Mouse (Mus musculus) ES-E14 (cell line): ENCODE results near the gene Ppm1k. TPM values are rescaled to one million over a fixed set of nuclear protein-coding genes. Genes with fewer than 3 reads are reported as not detected.

Experiments used
- DNase-seq: peaks from one replicate; pipeline ENCODE4 v3.0.0-alpha.2; 2013; ENCODE audit warnings: low read depth, low spot score
- H3K27ac ChIP-seq: 2 replicates; pipeline ENCODE4 v1.5.1; 2012; ENCODE audit warnings: low read depth, mild to moderate bottlenecking, low read length, moderate library complexity, mixed read lengths; ENCODE audit not compliant: poor library complexity, insufficient read depth, severe bottlenecking
- H3K36me3 ChIP-seq: 2 replicates; pipeline ENCODE4 v1.6.1; 2012; ENCODE audit warnings: mild to moderate bottlenecking, low read length, moderate library complexity, mixed read lengths; ENCODE audit not compliant: control insufficient read depth, poor library complexity, insufficient read depth, severe bottlenecking
- H3K4me1 ChIP-seq, 2 experiments: fragments of 150-350 bp in 1 of 2; sonication (generic) in 1 of 2; 2 replicates each; pipeline ENCODE4 v1.6.1; 2012; ENCODE audit warnings: low read length in 2 of 2, mild to moderate bottlenecking in 1 of 2, mixed read lengths in 1 of 2; ENCODE audit not compliant: control insufficient read depth in 2 of 2, insufficient read depth in 2 of 2, poor library complexity in 1 of 2
- H3K4me3 ChIP-seq, 2 experiments: fragments of 150-350 bp in 1 of 2; sonication (generic) in 1 of 2; 2 replicates each; pipeline ENCODE4 v1.5.1; 2012; ENCODE audit warnings: low read length in 2 of 2, low read depth in 1 of 2, mild to moderate bottlenecking in 1 of 2, mixed read lengths in 1 of 2; ENCODE audit not compliant: insufficient read depth in 1 of 2, poor library complexity in 1 of 2, severe bottlenecking in 1 of 2
- H3K9ac ChIP-seq: 2 replicates; pipeline ENCODE4 v1.6.1; 2012; ENCODE audit warnings: low read depth, mild to moderate bottlenecking, low read length, mixed read lengths; ENCODE audit not compliant: poor library complexity, insufficient read depth, severe bottlenecking
- H3K9me3 ChIP-seq: fragments of 150-350 bp; sonication (generic); 2 replicates; pipeline ENCODE4 v1.6.1; 2012; ENCODE audit warnings: low read depth, mild to moderate bottlenecking, low read length; ENCODE audit not compliant: control insufficient read depth, insufficient read depth
- CHD2 ChIP-seq: IDR thresholded peaks from 2 replicates; pipeline ENCODE4 v1.6.1; 2014; ENCODE audit warnings: mild to moderate bottlenecking, low read depth, low read length, inconsistent platforms
- HCFC1 ChIP-seq: IDR thresholded peaks from 2 replicates; pipeline ENCODE4 v1.6.1; 2012; ENCODE audit warnings: low read length, inconsistent platforms, borderline replicate concordance; ENCODE audit not compliant: insufficient read depth
- MAFK ChIP-seq: IDR thresholded peaks from 2 replicates; pipeline ENCODE4 v1.6.1; 2014; ENCODE audit warnings: mild to moderate bottlenecking, low read depth, low read length, inconsistent platforms; ENCODE audit not compliant: insufficient read depth
- ZC3H11A ChIP-seq: IDR thresholded peaks from 2 replicates; pipeline ENCODE4 v1.6.1; 2012; ENCODE audit warnings: low read depth, mild to moderate bottlenecking, inconsistent platforms, low read length, borderline replicate concordance
- ZNF384 ChIP-seq: IDR thresholded peaks from 2 replicates; pipeline ENCODE4 v1.6.1; 2012; ENCODE audit warnings: low read depth, low read length, inconsistent platforms
- in situ Hi-C, 2 experiments: fragments of 600-800 bp; cut with MboI; formaldehyde crosslinking; loops; one replicate each; pipeline ENCODE4 v1.15.1; 2025; ENCODE audit warnings: low sequenced_read_pairs in 2 of 2, inconsistent platforms in 1 of 2; ENCODE audit not compliant: unreplicated experiment in 2 of 2
- total RNA-seq: library from RNA; depleted of rRNA; stranded (reverse); fragments of 300-350 nt; gene quantifications from 2 replicates; pipeline ENCODE4 v1.2.3, GENCODE M21; 2012

Ppm1k gene
- total RNA-seq, 1 experiment = 3.5 TPM

DNA sequence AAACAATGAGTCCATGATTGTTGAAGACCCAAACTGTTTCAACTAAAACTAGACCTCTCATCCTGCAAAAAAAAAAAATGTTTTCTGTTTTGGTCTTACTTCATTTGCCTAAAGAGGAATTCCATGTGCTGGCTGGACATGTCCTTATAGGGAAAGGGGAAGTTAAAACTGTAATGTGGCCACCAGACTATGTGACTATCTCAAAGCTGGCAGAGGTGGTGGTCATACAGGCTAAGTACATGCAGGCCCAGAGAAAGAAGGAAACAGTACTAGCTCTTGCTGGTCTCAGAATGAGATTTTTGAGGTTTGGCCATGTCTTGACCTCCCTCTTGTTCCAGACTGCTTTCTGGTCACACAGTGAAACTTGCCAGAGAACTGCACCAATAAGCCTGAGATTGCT, 36.3 kb upstream of the Ppm1k start:
- H3K4me1 ChIP-seq = no peaks in the 10 kb centered on the region
- H3K9ac ChIP-seq = no peak overlapping the region
- no peak overlapping the region for H3K27ac ChIP-seq
- no peaks in the 10 kb centered on the region for H3K9me3 ChIP-seq
- in situ Hi-C loops = no loop called here
- H3K36me3 ChIP-seq = no peaks in the 10 kb centered on the region
- no peak overlapping the region for H3K4me3 ChIP-seq
- TF ChIP-seq HCFC1 = no peak
- TF ChIP-seq ZNF384 = no peak
- no peak for TF ChIP-seq MAFK
- no peak for TF ChIP-seq ZC3H11A
- TF ChIP-seq CHD2 = no peak
- DNase-seq = no peak

DNA sequence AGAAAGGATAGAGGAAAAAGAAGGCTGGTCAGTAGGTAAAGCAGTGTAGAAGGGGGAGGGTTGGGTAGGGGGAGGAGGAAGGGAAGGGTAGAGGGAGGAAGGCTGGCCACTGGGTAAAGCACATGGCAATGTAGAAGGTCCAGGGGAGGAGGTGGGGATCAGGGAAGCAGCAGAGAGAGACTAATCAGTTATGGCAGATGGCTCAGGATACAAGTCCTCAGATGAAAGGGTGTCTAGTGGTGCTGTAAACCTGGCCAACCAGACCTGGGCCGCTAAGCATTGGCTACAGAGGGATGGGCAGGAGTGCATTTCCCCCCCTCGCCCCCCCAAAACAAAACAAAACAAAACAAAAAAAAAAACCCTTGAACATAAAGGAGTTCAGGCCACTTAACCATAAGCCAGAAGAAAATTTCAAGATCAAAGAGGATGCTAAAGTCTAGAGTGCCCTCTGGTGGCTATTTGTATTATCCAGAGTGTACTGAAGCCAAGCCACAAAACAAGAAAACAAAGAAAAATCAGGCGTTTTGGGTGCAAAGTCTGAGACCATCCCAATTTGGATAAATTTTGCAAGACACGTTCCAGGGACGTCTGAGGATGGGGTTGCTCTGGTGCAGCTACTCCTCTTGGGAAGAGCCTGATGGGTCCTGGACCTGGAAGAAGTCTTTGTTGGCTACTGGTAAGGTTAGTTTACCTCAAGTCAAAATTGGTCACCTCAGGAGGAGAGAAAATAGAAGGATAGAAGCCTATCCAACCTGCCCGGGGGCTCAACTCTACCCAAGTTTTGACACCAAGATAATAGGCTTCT, 35.1 kb upstream of the Ppm1k start:
- Histone ChIP-seq H3K9ac (peak overlapping the region; percentile 24; the same call in 1 of the 2 replicates), H3K4me1 (no peaks in the 10 kb centered on the region), H3K27ac (no peak overlapping the region), H3K4me3 (no peak overlapping the region), H3K9me3 (no peaks in the 10 kb centered on the region), H3K36me3 (no peaks in the 10 kb centered on the region)
- in situ Hi-C loops = no loop called here
- peak; percentile 54; the same call in 1 of the 2 replicates for TF ChIP-seq ZC3H11A
- TF ChIP-seq ZNF384 = no peak
- TF ChIP-seq HCFC1 = no peak
- TF ChIP-seq CHD2 = no peak
- no peak for TF ChIP-seq MAFK
- DNase-seq = peak; percentile 42

DNA sequence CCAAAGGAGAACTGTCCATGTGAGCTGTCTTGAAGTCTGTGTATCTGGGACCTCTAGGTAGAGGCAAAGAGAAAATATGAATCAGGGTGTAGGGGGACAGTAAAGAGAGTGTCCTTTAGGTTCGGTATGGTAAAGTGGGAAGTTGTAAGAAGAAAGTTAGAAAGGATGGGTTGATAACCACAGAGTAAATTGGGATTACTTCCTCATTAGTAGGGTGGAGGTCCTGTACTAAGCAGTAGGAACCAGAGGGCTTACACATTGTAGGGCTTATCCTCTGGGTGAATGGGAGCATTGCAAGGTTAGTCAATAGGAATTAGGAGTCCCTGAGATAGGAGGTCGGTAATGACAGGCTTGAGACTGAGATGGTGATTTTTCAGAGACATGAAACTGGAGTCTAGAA, 32.4 kb upstream of the Ppm1k start:
- DNase-seq = no peak
- no peak overlapping the region for H3K4me3 ChIP-seq
- TF ChIP-seq HCFC1 (no peak), MAFK (no peak), ZNF384 (no peak), CHD2 (no peak), ZC3H11A (no peak)
- in situ Hi-C loops = no loop called here
- no peaks in the 10 kb centered on the region for H3K9me3 ChIP-seq
- no peak overlapping the region for H3K27ac ChIP-seq
- no peaks in the 10 kb centered on the region for H3K4me1 ChIP-seq
- no peaks in the 10 kb centered on the region for H3K36me3 ChIP-seq
- H3K9ac ChIP-seq = no peak overlapping the region

DNA sequence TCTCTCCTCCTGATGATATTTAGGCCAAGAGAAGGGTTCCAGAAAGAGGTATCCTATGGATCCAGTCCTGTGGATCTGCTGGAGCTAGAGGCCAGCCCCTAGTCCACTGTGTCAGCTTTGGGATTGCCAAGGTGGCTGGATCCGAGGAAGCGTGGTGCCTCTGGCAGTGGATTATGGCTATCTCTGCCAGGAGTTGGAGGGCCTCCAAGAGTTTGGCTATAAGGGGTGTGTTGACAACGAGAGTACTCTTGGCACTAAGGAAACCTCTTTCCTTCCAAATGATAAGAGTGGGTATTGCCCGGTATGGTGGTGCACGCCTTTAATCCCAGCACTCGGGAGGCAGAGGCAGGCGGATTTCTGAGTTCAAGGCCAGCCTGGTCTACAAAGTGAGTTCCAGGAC, 30.2 kb upstream of the Ppm1k start:
- Histone ChIP-seq H3K9ac (no peak overlapping the region), H3K27ac (no peak overlapping the region), H3K36me3 (no peaks in the 10 kb centered on the region), H3K4me3 (no peak overlapping the region), H3K4me1 (no peaks in the 10 kb centered on the region), H3K9me3 (no peaks in the 10 kb centered on the region)
- in situ Hi-C loops = no loop called here
- DNase-seq = no peak
- TF ChIP-seq CHD2 (no peak), ZNF384 (no peak), ZC3H11A (no peak), MAFK (no peak), HCFC1 (no peak)

DNA sequence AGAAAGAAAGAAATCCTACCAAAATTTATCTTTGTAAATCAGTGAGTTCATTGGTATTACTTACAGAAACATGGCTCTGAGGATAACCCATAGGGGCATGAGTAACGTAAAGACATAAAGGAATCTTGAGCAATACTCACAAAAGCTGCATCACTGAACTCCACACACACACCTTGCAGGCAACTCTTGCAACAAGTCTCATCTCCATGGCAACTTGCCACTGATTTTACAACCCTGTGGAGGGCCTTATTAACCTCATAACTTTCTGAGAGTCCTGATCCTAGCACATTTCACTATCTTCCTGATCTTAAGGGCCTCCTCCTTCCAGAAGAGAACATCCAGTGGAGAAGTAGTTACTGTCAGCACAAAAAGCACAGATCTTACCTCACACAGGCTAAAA, 28.2 kb upstream of the Ppm1k start:
- no peaks in the 10 kb centered on the region for H3K36me3 ChIP-seq
- no peak overlapping the region for H3K4me3 ChIP-seq
- H3K9ac ChIP-seq = no peak overlapping the region
- no peaks in the 10 kb centered on the region for H3K4me1 ChIP-seq
- no peaks in the 10 kb centered on the region for H3K9me3 ChIP-seq
- TF ChIP-seq ZC3H11A = no peak
- TF ChIP-seq MAFK = no peak
- TF ChIP-seq ZNF384 = no peak
- TF ChIP-seq CHD2 = no peak
- TF ChIP-seq HCFC1 = no peak
- in situ Hi-C loops = no loop called here
- DNase-seq = no peak
- no peak overlapping the region for H3K27ac ChIP-seq
